In genomic region chr17:6152941-6153340, GRCm38 (mm10) we compare ENCODE assay signal across 31 mouse cellular contexts.
"Had no signal": no experiment of that assay in that cellular context is flagged by ENCODE, and none has a peak within 500 bp of the region (broad histone marks: within the 10 kb centered on the region; RNA-seq: fewer than 3 reads in every experiment).

No protein-coding gene starts in this region.

- H3K4me1 ChIP-seq: limb, embryonic 10.5 days; limb, embryonic 12.5 days; limb, embryonic 13.5 days; limb, embryonic 15.5 days; liver, embryonic 12.5 days; liver, embryonic 13.5 days; liver, embryonic 15.5 days; lung, embryonic 15.5 days; megakaryocyte, embryonic 14.5 days; midbrain, embryonic 12.5 days; midbrain, embryonic 13.5 days; midbrain, embryonic 15.5 days; neural tube, embryonic 12.5 days; neural tube, embryonic 13.5 days had no signal

- ATAC-seq: liver, embryonic 12.5 days; liver, postnatal 0 days; lung, postnatal 0 days; midbrain, embryonic 13.5 days; midbrain, embryonic 15.5 days; midbrain, embryonic 16.5 days had no signal

- H3K4me2 ChIP-seq: limb, embryonic 12.5 days; limb, embryonic 13.5 days; limb, embryonic 15.5 days; liver, embryonic 11.5 days; liver, embryonic 12.5 days; liver, embryonic 13.5 days; liver, embryonic 15.5 days; lung, embryonic 14.5 days; lung, embryonic 15.5 days; midbrain, embryonic 12.5 days; midbrain, embryonic 13.5 days; midbrain, embryonic 15.5 days; neural tube, embryonic 12.5 days; neural tube, embryonic 13.5 days had no signal

- H3K4me3 ChIP-seq: limb, embryonic 10.5 days; limb, embryonic 12.5 days; limb, embryonic 13.5 days; limb, embryonic 15.5 days; liver, embryonic 12.5 days; liver, embryonic 13.5 days; liver, embryonic 15.5 days; lung, embryonic 15.5 days; megakaryocyte, embryonic 14.5 days; midbrain, embryonic 12.5 days; midbrain, embryonic 13.5 days; midbrain, embryonic 15.5 days; myocyte; neural tube, embryonic 12.5 days; neural tube, embryonic 13.5 days had no signal

- H3K27me3 ChIP-seq: limb, embryonic 12.5 days; limb, embryonic 13.5 days; limb, embryonic 15.5 days; liver, embryonic 12.5 days; liver, embryonic 13.5 days; liver, embryonic 15.5 days; lung, embryonic 15.5 days; midbrain, embryonic 12.5 days; midbrain, embryonic 13.5 days; midbrain, embryonic 15.5 days; neural tube, embryonic 12.5 days; neural tube, embryonic 13.5 days had no signal

- H3K9me3 ChIP-seq: limb, embryonic 10.5 days; limb, embryonic 12.5 days; limb, embryonic 13.5 days; limb, embryonic 15.5 days; liver, embryonic 12.5 days; liver, embryonic 13.5 days; liver, embryonic 15.5 days; lung, embryonic 15.5 days; megakaryocyte, embryonic 14.5 days; midbrain, embryonic 12.5 days; midbrain, embryonic 13.5 days; midbrain, embryonic 15.5 days; neural tube, embryonic 12.5 days; neural tube, embryonic 13.5 days had no signal

- H3K36me3 ChIP-seq: limb, embryonic 15.5 days; liver, embryonic 12.5 days; liver, embryonic 13.5 days; liver, embryonic 15.5 days; midbrain, embryonic 12.5 days; midbrain, embryonic 15.5 days had no signal

- DNase-seq: left cerebral cortex, postnatal 4 days; liver; liver, embryonic 13.5 days; liver, postnatal 0 days; lung, adult 18-20 months; lung, adult 2 months; lung, embryonic 14.5 days; lung, postnatal 10 days; lung, postnatal 14 days; lung, postnatal 36 days; lung, postnatal 4 days; midbrain, embryonic 14.5 days had no signal

- H3K27ac ChIP-seq: limb, embryonic 10.5 days; limb, embryonic 12.5 days; limb, embryonic 13.5 days; limb, embryonic 15.5 days; liver, embryonic 12.5 days; liver, embryonic 13.5 days; liver, embryonic 14.5 days; liver, embryonic 15.5 days; lung, embryonic 15.5 days; macrophage; midbrain, embryonic 12.5 days; midbrain, embryonic 13.5 days; midbrain, embryonic 15.5 days; neural tube, embryonic 12.5 days; neural tube, embryonic 13.5 days had no signal

- H3K9ac ChIP-seq: limb, embryonic 12.5 days; limb, embryonic 13.5 days; limb, embryonic 15.5 days; liver, embryonic 12.5 days; liver, embryonic 13.5 days; liver, embryonic 14.5 days; liver, embryonic 15.5 days; liver, postnatal 0 days; lung, embryonic 14.5 days; lung, embryonic 15.5 days; midbrain, embryonic 12.5 days; midbrain, embryonic 13.5 days; midbrain, embryonic 15.5 days; neural tube, embryonic 12.5 days; neural tube, embryonic 13.5 days had no signal
